Mouse (Mus musculus) liver, embryonic 13.5 days (tissue): ENCODE measurements around the gene Map3k12. TPM values are rescaled to one million over a fixed set of nuclear protein-coding genes. Genes with fewer than 3 reads are reported as not detected.

Experiments used
- ATAC-seq: fragments of 200-750 bp; cut with Nextera tagmentation; 2 replicates; pipeline ENCODE4 v1.8.0; 2017; ENCODE audit warnings: low read depth, mild to moderate bottlenecking, moderate number of reproducible peaks, moderate library complexity
- DNase-seq: peaks from one replicate; pipeline ENCODE4 v3.0.0; 2022
- H3K27ac ChIP-seq: fragments of 300-500 bp; sonication (generic); 2 replicates; pipeline ENCODE4 v1.5.1; 2015; ENCODE audit warnings: moderate library complexity, mild to moderate bottlenecking, inconsistent platforms
- H3K27me3 ChIP-seq: fragments of 300-500 bp; sonication (generic); 2 replicates; pipeline ENCODE4 v1.6.1; 2015; ENCODE audit warnings: mild to moderate bottlenecking, inconsistent platforms
- H3K36me3 ChIP-seq: fragments of 300-500 bp; sonication (generic); 2 replicates; pipeline ENCODE4 v1.6.1; 2015; ENCODE audit warnings: mild to moderate bottlenecking, inconsistent platforms
- H3K4me1 ChIP-seq: fragments of 300-500 bp; sonication (generic); replicated peaks from 2 replicates; pipeline ENCODE4 v1.6.1; 2015; ENCODE audit warnings: inconsistent platforms
- H3K4me2 ChIP-seq: fragments of 300-500 bp; sonication (generic); 2 replicates; pipeline ENCODE4 v1.6.1; 2015; ENCODE audit warnings: inconsistent platforms, mild to moderate bottlenecking, moderate library complexity
- H3K4me3 ChIP-seq: fragments of 300-500 bp; sonication (generic); replicated peaks from 2 replicates; pipeline ENCODE4 v1.5.1; 2015; ENCODE audit warnings: mild to moderate bottlenecking, inconsistent platforms
- H3K9ac ChIP-seq: fragments of 300-500 bp; sonication (generic); 2 replicates; pipeline ENCODE4 v1.6.1; 2015; ENCODE audit warnings: mild to moderate bottlenecking, inconsistent platforms
- H3K9me3 ChIP-seq: fragments of 300-500 bp; sonication (generic); replicated peaks from 2 replicates; pipeline ENCODE4 v1.6.1; 2016; ENCODE audit warnings: inconsistent platforms
- WGBS: fragments of 180-500 bp; shearing (Covaris S2); methylation state at CpG from one replicate; pipeline ENCODE4 v1.1.7; 2015; ENCODE audit not compliant: insufficient replicate concordance; 5-methylcytosine and 5-hydroxymethylcytosine counted together
- polyA plus RNA-seq: library from polyadenylated mRNA; unstranded; fragments of >200 nt; fragmentation: Nextera tagmentation; extraction: Ambion mirVana; gene quantifications from 2 replicates; pipeline ENCODE4 v1.2.1, GENCODE M21; 2015

Map3k12 gene
- polyA plus RNA-seq, 1 experiment from 2014 or later: 2.1 TPM

DNA sequence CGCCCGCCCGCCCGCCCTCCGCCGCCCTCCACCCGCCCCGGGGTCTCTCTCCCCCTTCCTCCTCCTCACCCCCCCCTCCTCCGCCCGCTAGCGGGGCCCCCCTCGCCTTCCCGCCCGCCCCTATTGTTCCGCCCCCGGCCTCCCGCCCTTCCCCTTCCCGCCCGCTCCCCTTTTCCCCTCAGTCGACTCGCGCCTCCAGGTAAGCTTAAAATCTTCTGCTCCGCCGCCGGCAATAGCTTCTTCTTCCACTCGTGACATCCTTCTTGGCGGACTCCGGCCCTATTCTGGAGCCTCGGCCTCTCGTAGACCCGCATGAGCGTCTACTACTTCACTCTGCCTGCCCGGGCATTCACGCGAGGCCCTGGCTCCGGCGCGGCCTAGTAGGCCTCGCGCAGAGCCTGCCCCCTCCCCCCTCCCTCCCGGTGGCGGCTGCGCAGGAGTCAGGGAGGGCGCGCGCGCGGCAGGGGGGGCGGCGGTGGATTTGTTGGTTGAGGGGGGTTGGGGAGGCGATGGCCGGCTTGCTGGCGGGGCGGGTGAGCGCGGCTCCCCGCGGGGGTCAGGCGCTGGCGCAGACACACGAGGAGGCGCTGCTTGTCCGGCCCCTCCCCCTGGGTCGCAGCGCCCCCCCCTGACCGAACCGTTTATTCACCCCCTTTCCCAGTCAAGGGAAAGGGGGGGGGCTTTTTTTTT lies 46.1 kb downstream of the Map3k12 start:
- ATAC-seq: peak; percentile 49
- Histone ChIP-seq H3K9ac (peak overlapping the region; percentile 97), H3K27ac (peak overlapping the region; percentile 93), H3K27me3 (no peaks in the 10 kb centered on the region), H3K4me2 (peak overlapping the region; percentile 79), H3K9me3 (no peaks in the 10 kb centered on the region), H3K4me1 (peaks cover 23% of the 10 kb centered on the region), H3K36me3 (peaks cover 47% of the 10 kb centered on the region), H3K4me3 (peak overlapping the region; percentile 96)
- DNase-seq: peak; percentile 54
- WGBS: 1% methylated on average over 47 of the region's 67 CpGs

DNA sequence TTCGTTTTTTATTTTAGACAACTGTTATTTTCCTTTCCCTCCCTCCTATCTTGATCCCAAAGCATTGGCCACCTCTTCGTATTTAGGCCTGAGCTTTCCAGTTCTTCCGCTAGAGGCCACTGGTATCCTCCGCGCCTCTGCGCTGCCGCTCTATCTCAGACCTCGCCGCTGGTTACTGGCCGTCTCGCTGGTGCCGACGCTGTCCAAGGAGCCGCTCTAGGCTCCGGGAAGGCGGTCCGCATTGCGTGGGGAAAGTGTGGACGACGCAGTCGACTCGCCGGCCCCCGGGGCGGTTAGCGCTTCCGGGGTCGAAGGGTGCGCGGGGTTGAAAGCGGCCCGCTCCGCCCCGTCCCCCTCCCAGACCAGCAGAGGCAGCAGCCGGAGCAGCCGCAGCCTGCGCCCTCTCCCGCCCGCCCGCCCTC lies 46.7 kb downstream of the Map3k12 start, which contains the start of gene Pcbp2:
Pcbp2 (plus strand) TSS at position 357 of the 422 bp plus-strand sequence.
- WGBS: under 1% methylated on average over 32 of the region's 40 CpGs
- Histone ChIP-seq H3K9ac (peak within 1 kb of the TSS; percentile 97), H3K27ac (peak within 1 kb of the TSS; percentile 93), H3K4me1 (peaks cover 23% of the 10 kb centered on the region), H3K9me3 (no peaks in the 10 kb centered on the region), H3K36me3 (peaks cover 45% of the 10 kb centered on the region), H3K4me3 (peak within 1 kb of the TSS; percentile 96), H3K27me3 (no peaks in the 10 kb centered on the region), H3K4me2 (peak within 1 kb of the TSS; percentile 79)
- DNase-seq: peak; percentile 95
- peak; percentile 98 for ATAC-seq

DNA sequence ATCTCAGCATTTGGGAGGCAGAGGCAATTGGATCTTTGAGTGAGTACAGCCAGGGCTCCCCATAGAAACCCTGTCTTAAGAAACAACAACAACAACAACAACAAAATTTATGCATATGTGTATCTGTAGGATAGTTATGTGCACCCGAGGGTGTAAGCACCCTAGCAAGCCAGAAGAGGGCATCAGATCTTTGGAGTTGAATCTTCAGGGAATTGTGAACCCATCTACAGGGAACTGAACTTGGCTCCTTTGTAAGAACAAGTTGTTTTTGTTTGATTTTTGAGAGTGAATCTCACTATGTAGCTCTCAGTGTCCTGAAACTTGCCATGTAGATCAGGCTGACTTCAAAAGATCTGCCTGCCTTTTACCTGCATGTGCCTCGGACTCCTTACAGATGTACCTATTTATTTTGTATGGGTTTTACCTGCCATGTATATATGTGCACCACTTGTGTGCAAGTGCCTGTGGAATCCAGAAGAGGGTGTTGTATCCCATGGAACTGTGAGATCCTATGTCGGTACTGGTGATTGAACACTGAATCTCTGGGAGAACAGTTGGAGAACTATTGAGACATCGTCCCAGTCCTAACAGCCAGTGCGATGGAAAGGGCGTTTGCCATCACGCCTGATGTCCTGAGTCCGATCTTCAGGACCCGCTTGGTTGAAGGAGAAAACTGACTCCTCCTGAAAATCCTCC lies 48.0 kb downstream of the Map3k12 start:
- Histone ChIP-seq H3K9ac (no peak overlapping the region), H3K9me3 (no peaks in the 10 kb centered on the region), H3K4me3 (no peak overlapping the region), H3K4me1 (peaks cover 23% of the 10 kb centered on the region), H3K4me2 (no peak overlapping the region), H3K27me3 (no peaks in the 10 kb centered on the region), H3K36me3 (peaks cover 34% of the 10 kb centered on the region), H3K27ac (no peak overlapping the region)
- WGBS: 94% methylated on average over 9 of the region's 9 CpGs
- no peak for ATAC-seq
- no peak for DNase-seq

DNA sequence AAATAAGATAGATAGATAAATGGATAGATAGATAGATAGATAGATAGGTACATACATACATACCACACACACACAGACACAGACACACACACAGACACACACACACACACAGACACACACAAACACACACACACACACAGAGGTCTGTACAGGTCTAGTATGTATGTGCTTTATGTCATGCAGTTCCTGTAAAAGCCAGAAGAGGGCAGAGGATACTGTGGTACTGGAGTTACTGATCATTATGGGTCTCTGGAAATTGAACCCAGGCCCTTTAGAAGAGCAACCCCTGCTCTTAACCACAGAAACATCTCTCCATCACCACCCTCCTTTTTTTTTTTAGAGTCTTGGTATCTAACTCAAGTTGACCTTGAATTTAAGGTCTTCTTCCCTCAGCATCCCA lies 53.2 kb downstream of the Map3k12 start:
- Histone ChIP-seq H3K4me2 (no peak overlapping the region), H3K9ac (no peak overlapping the region), H3K9me3 (no peaks in the 10 kb centered on the region), H3K27me3 (no peaks in the 10 kb centered on the region), H3K36me3 (peaks cover 38% of the 10 kb centered on the region), H3K4me3 (no peak overlapping the region), H3K4me1 (peaks cover 40% of the 10 kb centered on the region), H3K27ac (no peak overlapping the region)
- DNase-seq: no peak
- no peak for ATAC-seq

DNA sequence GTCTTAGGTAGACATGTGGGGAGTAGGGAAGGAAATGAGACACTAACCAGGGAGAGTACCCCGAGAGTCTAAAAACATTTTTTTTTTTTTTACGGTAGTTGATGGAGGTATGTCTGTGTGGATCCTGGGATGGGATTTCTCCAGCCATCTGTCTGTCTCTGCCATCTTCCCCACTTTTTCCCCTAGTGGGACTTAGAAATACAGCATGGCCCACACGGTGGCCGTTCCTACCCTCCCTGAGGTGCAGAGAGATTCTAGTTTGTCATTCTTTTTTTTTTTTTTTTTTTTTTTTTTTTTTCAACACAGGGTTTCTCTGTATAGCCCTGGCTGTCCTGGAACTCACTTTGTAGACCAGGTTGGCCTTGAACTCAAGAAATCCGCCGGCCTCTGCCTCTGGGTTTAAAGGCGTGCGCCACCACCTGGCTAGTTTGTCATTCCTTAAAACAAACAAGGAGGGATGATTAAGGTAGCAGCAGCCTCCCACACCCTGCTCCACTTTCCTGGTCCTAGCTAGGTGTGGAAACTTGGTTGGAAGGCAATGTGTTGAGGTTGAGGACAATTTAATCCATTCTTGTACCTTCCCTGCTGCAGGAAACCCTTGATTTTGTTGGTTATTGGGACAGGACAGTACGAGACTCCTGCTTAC lies 55.3 kb downstream of the Map3k12 start:
- H3K36me3 ChIP-seq: peaks cover 27% of the 10 kb centered on the region
- H3K9ac ChIP-seq: peak overlapping the region; percentile 73
- no peaks in the 10 kb centered on the region for H3K9me3 ChIP-seq
- no peaks in the 10 kb centered on the region for H3K27me3 ChIP-seq
- H3K27ac ChIP-seq: peak overlapping the region; percentile 90
- peaks cover 60% of the 10 kb centered on the region for H3K4me1 ChIP-seq
- WGBS: 73% methylated on average over 9 of the region's 9 CpGs
- ATAC-seq: no peak
- H3K4me2 ChIP-seq: peak overlapping the region; percentile 83
- H3K4me3 ChIP-seq: peak overlapping the region; percentile 64
- DNase-seq: no peak

DNA sequence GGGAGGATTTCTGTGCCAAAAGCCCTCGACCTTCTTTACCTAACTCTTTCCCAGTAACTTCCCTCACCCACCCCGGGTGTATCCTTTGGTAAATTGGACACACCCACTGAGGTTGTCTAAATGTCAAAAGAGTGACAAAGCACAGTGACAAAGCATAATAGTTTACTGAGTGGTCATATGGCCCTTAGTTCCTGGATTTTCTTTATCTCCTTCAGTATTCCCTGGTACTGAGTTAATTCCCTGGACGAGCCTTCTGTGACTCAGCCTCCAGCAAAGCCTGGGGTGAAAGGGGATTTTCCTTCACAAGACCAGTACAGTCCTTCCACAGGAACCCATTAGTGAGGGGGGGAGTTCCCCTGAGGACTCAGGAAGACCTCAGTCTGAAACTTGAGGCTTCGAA lies 55.9 kb downstream of the Map3k12 start:
- Histone ChIP-seq H3K4me3 (peak overlapping the region; percentile 64), H3K9me3 (no peaks in the 10 kb centered on the region), H3K27me3 (no peaks in the 10 kb centered on the region), H3K4me2 (peak overlapping the region; percentile 83), H3K27ac (peak overlapping the region; percentile 90), H3K9ac (peak overlapping the region; percentile 73), H3K36me3 (peaks cover 27% of the 10 kb centered on the region), H3K4me1 (peaks cover 64% of the 10 kb centered on the region)
- 18% methylated on average over 4 of the region's 4 CpGs for whole genome bisulfite sequencing
- DNase-seq (peak; percentile 44), ATAC-seq (peak; percentile 35; the same call in 1 of the 2 replicates)

DNA sequence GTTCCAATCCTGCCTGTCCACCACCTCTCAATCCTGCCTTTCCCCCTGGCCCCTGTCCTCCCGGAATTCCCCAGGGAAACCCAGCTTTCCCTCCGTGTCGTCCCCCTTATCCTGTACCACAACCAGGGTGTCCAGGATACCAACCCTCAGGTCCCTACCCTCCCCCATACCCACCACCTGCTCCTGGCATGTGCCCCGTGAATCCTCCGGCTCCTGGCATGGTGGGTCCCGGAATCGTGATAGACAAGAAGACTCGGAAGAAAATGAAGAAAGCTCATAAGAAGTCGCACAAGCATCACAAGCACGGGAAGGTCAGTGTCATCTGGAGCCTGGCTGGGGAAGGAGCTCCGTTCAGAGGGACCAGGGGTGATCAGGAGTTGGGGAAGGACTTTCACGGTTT lies 56.5 kb downstream of the Map3k12 start:
- ATAC-seq (no peak), DNase-seq (no peak)
- H3K9me3 ChIP-seq: no peaks in the 10 kb centered on the region
- H3K9ac ChIP-seq: peak overlapping the region; percentile 73
- peak overlapping the region; percentile 83 for H3K4me2 ChIP-seq
- H3K4me1 ChIP-seq: peaks cover 66% of the 10 kb centered on the region
- 57% methylated on average over 12 of the region's 12 CpGs for WGBS
- peak overlapping the region; percentile 64 for H3K4me3 ChIP-seq
- H3K36me3 ChIP-seq: peaks cover 21% of the 10 kb centered on the region
- peak overlapping the region; percentile 90 for H3K27ac ChIP-seq
- no peaks in the 10 kb centered on the region for H3K27me3 ChIP-seq

DNA sequence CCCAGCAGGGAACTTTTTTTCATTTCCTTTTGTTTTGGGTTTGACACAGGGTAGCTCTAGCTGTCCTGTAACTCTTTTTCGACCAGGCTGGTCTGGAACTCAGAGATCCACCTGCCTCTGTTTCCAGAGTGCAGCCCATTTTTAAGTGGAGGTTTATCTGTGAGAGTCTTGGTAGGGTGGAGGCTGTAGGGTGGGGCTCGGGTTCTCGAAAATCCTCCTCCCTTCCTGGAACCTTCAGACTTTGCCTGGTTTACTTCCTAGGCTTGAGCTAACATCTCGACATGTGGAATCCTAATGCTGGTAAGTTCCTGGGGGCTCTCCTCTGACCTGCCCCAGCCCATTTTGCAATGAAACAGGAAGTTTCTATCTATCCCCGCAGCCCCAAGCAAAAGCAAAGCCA lies 57.0 kb downstream of the Map3k12 start:
- peak; percentile 82 for ATAC-seq
- peak overlapping the region; percentile 83 for H3K4me2 ChIP-seq
- H3K4me3 ChIP-seq: peak overlapping the region; percentile 64
- peak; percentile 67 for DNase-seq
- peak overlapping the region; percentile 90 for H3K27ac ChIP-seq
- peaks cover 66% of the 10 kb centered on the region for H3K4me1 ChIP-seq
- no peaks in the 10 kb centered on the region for H3K27me3 ChIP-seq
- peak overlapping the region; percentile 73 for H3K9ac ChIP-seq
- 12% methylated on average over 5 of the region's 5 CpGs for WGBS
- H3K9me3 ChIP-seq: no peaks in the 10 kb centered on the region
- peaks cover 21% of the 10 kb centered on the region for H3K36me3 ChIP-seq

DNA sequence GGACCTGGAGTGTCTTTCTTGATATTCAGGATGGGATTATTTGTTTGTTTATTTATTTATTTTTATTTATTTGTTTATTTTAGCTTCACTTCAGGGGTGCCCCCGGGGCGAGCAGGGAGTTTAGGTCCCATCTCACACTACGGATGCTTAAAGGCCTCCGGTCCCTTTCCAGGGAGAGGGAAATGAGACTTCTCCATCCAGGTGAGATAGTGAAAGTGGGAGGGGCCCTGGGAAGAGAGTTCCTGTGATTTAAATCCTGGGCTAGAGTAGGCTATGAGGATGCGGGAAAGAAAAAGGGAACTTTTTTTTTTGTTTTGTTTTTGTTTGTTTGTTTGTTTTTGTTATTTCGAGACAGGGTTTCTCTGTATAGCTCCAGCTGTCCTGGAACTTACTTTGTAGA lies 57.5 kb downstream of the Map3k12 start:
- H3K4me1 ChIP-seq: peaks cover 66% of the 10 kb centered on the region
- ATAC-seq (no peak; the same call in 1 of the 2 replicates), DNase-seq (no peak)
- WGBS: 10% methylated on average over 6 of the region's 6 CpGs
- peak overlapping the region; percentile 73 for H3K9ac ChIP-seq
- H3K27ac ChIP-seq: peak overlapping the region; percentile 90
- peak overlapping the region; percentile 64 for H3K4me3 ChIP-seq
- peaks cover 21% of the 10 kb centered on the region for H3K36me3 ChIP-seq
- peak overlapping the region; percentile 83 for H3K4me2 ChIP-seq
- no peaks in the 10 kb centered on the region for H3K27me3 ChIP-seq
- H3K9me3 ChIP-seq: no peaks in the 10 kb centered on the region

DNA sequence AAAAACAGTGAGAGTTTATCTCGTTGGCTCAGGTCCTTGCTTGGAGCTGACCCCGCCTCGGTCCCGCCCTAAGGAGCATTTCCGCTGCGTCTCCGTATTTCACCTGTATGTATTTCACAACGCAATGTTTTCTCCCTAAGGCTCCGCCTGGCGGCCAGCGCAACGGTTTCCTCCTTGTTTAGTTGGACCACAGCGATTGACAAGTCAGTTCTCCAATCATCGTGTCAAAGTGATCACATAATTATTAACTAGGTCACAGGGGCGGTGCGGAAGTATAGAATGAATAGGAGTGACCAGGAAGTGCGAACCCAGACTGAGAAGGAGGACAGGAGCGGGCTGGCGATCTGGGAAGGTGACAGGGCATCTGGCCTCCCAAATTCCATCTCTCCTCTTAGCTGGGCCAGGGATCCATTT lies 58.0 kb downstream of the Map3k12 start, which contains the start of gene Prr13:
Prr13 (plus strand) TSS at position 125 of the 414 bp plus-strand sequence.
- Histone ChIP-seq H3K27ac (peak within 1 kb of the TSS; percentile 90), H3K27me3 (no peaks in the 10 kb centered on the region), H3K36me3 (peaks cover 19% of the 10 kb centered on the region), H3K4me3 (peak within 1 kb of the TSS; percentile 64), H3K4me2 (peak within 1 kb of the TSS; percentile 83), H3K4me1 (peaks cover 66% of the 10 kb centered on the region), H3K9ac (peak within 1 kb of the TSS; percentile 73), H3K9me3 (no peaks in the 10 kb centered on the region)
- ATAC-seq (peak; percentile 79), DNase-seq (peak; percentile 89)
- WGBS: under 1% methylated on average over 19 of the region's 19 CpGs

DNA sequence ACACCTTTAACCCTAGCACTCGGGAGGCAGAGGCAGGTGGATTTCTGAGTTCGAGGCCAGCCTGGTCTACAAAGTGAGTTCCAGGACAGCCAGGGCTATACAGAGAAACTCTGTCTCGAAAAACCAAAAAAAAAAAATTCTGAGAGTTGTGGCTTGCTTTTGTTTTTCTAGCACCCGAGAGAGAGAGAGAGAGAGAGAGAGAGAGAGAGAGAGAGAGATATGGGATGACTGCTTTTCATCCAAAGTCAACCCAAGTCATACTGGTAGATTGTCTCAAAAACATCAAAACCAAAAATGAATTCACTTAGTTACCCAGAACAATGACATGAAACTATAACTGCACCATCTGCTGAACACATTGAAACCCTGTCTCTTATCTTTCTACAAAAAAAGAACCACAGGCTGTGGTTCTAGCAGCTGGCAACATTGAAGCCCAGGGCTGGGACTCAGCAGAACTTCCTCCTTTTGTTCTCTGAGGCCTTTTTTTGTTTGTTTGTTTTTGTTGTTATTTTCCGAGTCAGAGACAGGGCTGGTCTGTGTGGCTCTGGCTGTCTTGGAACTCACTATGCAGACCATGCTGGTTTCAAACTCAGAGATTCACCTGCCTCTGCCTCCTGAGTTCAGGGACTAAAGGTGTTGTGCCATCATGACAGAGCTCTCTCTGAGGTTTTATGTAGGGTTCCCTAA lies 58.7 kb downstream of the Map3k12 start:
- H3K36me3 ChIP-seq: peaks cover 12% of the 10 kb centered on the region
- H3K4me3 ChIP-seq: peak overlapping the region; percentile 64
- H3K4me1 ChIP-seq: peaks cover 63% of the 10 kb centered on the region
- H3K27ac ChIP-seq: peak overlapping the region; percentile 90
- WGBS: 33% methylated on average over 5 of the region's 5 CpGs
- H3K9me3 ChIP-seq: no peaks in the 10 kb centered on the region
- no peaks in the 10 kb centered on the region for H3K27me3 ChIP-seq
- no peak for DNase-seq
- H3K9ac ChIP-seq: peak overlapping the region; percentile 73
- no peak for ATAC-seq
- peak overlapping the region; percentile 83 for H3K4me2 ChIP-seq
